Mouse (Mus musculus) thymus, postnatal 25 days (tissue): ENCODE results near the gene Sp9.

Experiments
- DNase-seq: peaks from one replicate; pipeline ENCODE4 v3.0.0; 2022

The Sp9 gene

DNA sequence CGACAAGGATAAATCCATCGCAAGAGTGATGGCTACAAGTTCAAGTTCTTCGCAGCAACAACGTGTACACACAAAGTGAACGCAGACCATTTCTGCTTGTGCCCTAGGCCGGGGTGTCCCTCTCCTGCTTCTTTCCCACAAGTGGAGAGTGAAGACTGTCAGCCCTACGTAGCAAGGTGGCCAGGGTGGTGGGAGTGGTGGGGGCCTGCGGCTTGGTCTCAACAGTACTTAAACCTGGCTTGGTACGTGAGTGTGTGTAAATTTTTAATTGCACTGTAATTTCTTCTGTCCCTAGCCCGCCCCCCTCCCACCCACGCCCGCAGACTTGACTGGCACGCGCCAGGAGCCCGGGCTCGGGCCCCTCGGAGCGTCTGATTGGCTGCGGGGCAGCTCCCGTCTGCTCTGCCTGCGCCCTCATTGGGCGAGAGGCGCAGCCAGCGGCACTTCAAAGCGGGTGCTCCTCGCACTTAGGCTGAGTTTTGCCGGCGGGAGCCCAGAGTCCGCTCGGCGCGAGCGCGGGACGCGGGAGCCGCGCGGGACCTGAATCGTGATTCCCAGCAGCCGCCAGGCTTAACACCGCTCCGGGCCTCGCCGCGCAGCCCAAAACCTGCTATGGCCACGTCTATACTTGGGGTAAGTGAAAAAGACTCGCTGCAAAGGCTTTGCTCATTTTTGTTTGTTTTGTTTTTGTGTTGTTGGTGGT is at the start of gene Sp9:
Gene Sp9 (plus strand): TSS at position 467 of the 703 bp plus-strand sequence.
- peak; percentile 79 for DNase-seq

- no peak for DNase-seq
Observed at GRCm38 (mm10) chr2:73231081-73231480, 40.6 kb upstream of the Sp9 start.

DNA sequence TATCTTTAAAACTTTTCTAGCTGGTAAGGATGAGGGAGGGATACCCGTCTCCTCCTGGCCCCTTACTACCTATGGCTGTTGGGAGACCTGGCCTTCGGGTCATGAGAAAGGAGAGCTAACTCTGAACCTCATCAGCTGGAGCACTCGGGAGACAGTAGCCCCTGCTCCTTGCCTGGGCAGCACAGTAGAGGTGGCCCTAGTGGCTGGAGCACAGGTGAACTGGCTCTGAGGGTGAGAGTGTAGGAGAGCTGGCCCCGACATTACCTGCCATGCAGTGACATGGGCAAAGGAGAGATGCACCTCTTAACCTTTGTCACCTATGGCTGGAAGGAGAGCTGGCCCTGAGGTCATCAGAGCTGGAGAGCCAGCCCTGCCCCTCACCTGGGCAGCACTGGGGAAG is 30.4 kb upstream of the Sp9 start:
- no peak for DNase-seq

- DNase-seq = no peak
Observed at GRCm38 (mm10) chr2:73248701-73249100, 23.0 kb upstream of the Sp9 start.

GRCm38 (mm10) chr2:73263172-73263765 is 8.5 kb upstream of the Sp9 start:
- DNase-seq = no peak

- no peak for DNase-seq
Observed at GRCm38 (mm10) chr2:73263794-73264610, 7.7 kb upstream of the Sp9 start.

DNA sequence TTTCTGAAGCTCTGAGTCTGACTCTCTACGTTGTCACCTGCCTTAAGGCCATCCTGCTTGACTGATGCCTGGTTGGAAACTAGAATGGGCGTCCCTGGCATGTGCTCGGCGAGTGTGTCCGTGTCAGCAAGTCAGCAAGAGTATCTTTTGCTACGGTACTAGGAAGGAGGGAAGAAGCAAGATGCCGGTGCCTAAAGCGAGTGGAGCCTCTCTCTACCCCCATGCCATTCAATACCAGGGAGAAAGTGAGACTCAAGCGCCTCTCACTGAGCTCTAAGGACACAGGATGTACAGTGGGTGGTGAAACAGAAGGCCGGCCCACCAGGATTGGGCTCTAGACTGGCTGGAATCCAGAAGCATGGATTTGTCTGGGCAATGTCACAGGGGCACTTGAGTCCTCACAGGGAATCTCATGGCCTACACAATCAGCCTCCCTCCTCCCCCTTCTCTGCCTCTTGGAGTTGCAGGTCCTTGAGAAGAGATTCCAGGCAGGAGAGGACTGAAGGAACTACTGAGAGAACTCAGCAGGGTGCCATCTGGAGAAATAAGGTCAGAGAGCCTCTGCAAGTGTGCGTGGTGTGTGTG is 7.0 kb upstream of the Sp9 start:
- no peak for DNase-seq

- no peak for DNase-seq
Observed at GRCm38 (mm10) chr2:73266011-73266410, 5.7 kb upstream of the Sp9 start.

GRCm38 (mm10) chr2:73266623-73267022 is 5.1 kb upstream of the Sp9 start:
- DNase-seq = no peak

DNA sequence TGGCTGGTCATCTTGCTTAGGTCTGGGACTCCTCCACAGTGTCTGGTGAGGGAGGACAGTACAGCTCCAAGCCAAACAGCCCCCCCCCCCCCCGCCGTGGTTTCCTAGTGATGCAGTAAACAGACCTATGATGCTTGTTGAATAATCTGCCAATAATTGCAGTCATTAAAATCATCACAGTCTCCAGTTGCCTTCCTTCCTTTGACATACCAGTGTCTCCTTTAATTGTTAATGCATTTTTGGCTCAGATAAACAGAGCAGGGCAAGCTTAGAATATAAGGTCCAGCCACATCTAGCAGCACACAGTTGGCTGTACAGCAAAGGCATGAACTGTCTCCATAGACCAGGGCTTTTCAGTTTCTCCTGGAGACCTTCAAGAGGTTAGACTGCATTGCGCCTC is 4.5 kb upstream of the Sp9 start:
- DNase-seq = no peak

- no peak for DNase-seq
Observed at GRCm38 (mm10) chr2:73267818-73268217, 3.9 kb upstream of the Sp9 start.

DNA sequence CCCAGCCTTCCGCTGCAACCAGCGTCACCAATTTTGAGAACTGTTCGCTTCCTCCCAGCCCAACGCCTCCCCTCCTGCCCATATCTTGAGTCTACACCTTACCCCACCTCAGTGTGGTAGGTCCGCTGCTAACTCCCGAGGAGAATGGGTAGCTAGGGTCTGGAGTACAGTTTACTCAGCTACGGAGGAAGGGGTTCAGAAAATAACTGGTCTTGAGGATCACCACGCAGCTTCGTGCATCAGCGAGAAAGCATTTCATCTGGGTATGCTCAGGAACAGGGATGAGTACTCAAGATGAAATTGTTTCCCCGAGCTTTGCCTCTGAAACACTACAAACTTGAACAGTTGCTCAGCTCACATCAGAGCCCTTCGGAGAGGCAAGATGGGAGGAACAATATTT is 3.4 kb upstream of the Sp9 start:
- no peak for DNase-seq

GRCm38 (mm10) chr2:73268836-73269395 is 2.8 kb upstream of the Sp9 start:
- no peak for DNase-seq

DNA sequence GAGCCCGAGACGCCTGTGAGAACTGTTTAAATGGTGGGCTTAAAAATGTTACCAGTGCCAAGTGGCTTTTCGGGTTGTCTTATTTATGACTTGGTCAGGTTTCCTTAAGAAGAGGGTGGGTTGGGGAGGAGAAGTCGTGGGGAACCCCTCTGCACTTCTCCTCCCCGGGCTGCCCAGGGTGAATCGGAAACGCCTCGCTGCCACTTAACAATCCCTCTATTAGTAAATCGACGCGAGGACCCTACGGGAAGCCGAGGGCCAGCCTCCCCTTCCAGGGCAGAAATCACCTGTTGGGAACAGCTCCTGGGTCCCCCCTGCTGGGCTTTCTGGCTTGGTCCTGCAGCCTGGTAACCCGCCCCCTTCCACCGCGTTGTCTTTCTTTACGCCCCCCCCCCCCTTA is 2.1 kb upstream of the Sp9 start:
- no peak for DNase-seq

- no peak for DNase-seq
Observed at GRCm38 (mm10) chr2:73270071-73270592, 1.6 kb upstream of the Sp9 start.

- peak; percentile 22 for DNase-seq
Observed at GRCm38 (mm10) chr2:73270593-73271458, 899 bp upstream of the Sp9 start.

DNA sequence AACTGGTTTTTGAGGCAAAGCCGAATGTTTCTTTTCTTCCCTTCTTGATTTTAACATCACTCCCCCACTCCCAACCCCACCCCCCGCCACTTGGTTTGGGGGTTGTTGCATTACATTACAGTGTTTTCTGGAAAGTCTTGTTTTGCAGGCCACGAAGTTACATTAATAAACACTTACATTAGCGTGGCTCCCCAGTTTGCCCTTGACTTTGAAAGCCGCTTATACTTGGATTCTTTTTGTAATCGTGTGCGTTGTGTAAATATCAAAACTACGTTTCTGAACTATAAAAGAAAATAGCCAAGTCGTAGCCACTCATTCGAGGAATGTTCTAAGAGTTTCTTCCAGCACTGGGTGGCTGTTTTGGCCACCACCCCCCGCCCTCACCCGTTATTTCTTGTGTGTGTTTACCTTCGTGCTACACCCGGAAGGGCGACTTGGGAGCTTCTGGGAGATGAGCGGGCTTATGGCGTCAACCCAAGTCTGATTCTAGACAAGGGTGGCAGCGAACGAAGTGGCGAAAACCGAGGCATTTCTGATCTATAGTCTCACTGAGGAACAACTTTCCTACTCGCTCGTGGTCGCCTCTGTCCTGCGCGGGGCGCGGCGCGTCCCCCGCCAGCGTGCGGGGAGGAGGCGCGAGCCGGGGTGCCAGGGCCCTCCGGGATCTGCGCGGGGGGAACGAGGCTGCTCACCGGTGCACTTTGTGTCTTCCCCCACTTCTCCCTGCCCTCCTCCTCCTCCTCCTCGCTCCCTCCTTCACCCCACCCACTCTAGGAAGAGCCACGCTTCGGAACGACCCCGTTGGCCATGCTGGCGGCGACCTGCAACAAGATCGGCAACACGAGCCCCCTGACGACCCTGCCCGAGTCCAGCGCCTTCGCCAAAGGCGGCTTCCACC is 875 bp downstream of the Sp9 start:
- DNase-seq = peak; percentile 29

- DNase-seq = peak; percentile 51
Observed at GRCm38 (mm10) chr2:73273249-73274118, 1.8 kb downstream of the Sp9 start.

DNA sequence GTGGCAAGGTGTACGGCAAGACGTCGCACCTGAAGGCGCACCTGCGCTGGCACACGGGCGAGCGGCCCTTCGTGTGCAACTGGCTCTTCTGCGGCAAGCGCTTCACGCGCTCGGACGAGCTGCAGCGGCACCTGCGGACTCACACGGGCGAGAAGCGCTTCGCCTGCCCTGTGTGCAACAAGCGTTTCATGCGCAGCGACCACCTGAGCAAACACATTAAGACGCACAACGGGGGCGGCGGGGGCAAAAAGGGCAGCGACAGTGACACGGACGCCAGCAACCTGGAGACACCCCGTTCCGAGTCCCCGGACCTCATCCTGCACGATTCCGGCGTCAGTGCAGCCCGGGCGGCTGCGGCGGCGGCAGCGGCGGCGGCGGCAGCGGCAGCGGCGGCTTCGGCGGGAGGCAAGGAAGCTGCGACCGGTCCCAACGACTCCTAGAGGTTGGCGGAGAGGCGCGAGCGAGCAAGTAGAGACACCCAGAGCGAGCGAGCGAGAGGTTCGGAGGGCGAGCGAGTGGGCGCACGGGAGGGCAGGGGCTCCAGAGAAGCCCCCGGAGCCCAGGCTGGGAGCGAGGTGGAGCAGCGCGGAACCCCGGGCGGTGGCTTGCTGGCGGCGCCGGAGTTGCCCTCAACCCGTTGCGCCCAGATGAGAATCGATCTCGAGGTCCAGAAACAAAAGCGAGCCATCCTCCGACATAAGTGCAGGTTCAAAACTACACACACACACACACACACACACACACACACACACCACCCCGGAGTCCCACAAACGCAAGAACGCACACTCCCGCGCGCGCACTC is 2.6 kb downstream of the Sp9 start:
- peak; percentile 55 for DNase-seq
